Mouse (Mus musculus): ENCODE data around the gene Gprc5b. TPM values are rescaled to one million over a fixed set of nuclear protein-coding genes. Genes with fewer than 3 reads are reported as not detected.

The Gprc5b gene
- polyA plus RNA-seq, 1 experiment from 2014 or later = 3.0 TPM

DNA sequence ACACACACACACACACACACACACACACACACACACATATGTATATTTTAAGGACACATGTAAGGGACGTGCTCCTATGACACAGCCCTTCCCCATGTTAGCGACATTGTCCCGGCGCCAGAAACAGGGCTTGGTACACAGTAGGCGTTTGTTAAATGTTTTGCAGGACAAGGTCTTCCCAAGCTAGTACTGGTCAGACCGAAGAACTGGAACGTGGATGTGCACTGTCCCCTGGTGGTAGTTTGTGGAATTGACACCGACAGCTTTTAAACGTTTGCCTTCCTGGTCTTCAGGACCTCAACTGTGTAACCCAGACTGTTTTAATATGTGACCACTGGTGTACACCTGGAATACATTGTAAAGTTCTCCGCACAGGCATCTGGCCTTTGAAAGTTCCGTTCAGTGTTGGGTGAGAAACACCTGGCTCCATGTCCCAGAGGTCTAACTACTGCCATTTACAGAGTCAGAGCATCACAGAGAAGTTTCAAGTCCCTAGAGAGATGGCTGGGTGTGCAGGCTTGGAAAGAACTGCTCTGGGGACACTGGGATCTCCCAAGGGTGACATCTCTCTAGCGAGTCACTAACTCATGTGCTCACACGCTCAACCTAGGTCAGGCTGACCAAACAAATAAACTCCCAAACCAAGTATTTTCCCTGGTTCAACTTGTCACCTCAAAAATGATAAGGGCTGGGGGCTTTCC lies 1.3 kb upstream of the Gprc5b start:
- 7% methylated on average over 13 of the region's 13 CpGs for WGBS
- Histone ChIP-seq H3K4me3 (peak overlapping the region; percentile 68), H3K4me1 (peaks cover 41% of the 10 kb centered on the region), H3K36me3 (no peaks in the 10 kb centered on the region), H3K27me3 (ENCODE audit: insufficient read depth, poor library complexity, severe bottlenecking) (peaks cover 35% of the 10 kb centered on the region; the same call in 1 of the 2 replicates), H3K9me3 (no peaks in the 10 kb centered on the region), H3K27ac (no peak overlapping the region)
- peak; percentile 86 for DNase-seq (ENCODE audit: low spot score)

DNA sequence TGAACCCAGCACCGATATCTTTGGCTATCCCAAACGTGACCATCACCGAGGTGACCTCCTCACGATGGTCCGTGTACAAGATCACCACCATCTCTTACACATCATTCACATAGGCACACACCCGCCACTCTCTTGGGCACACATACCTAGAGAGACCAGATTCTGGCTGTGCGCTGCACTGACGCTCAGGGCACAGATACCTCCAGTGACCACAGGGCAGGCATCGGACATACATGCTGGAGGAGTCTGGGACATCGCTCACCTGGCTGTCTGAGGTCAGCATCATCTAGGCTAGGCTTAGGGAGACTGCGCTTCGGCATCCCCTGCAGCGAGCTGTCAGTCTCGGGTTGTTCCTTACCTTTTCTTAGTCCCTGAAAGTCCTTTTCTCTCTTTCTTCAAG lies 660 bp upstream of the Gprc5b start:
- 11% methylated on average over 14 of the region's 14 CpGs for WGBS
- Histone ChIP-seq H3K27me3 (ENCODE audit: insufficient read depth, poor library complexity, severe bottlenecking) (peaks cover 35% of the 10 kb centered on the region; the same call in 1 of the 2 replicates), H3K4me1 (peaks cover 41% of the 10 kb centered on the region), H3K4me3 (peak overlapping the region; percentile 68), H3K36me3 (no peaks in the 10 kb centered on the region), H3K27ac (no peak overlapping the region), H3K9me3 (no peaks in the 10 kb centered on the region)
- no peak for DNase-seq (ENCODE audit: low spot score)

DNA sequence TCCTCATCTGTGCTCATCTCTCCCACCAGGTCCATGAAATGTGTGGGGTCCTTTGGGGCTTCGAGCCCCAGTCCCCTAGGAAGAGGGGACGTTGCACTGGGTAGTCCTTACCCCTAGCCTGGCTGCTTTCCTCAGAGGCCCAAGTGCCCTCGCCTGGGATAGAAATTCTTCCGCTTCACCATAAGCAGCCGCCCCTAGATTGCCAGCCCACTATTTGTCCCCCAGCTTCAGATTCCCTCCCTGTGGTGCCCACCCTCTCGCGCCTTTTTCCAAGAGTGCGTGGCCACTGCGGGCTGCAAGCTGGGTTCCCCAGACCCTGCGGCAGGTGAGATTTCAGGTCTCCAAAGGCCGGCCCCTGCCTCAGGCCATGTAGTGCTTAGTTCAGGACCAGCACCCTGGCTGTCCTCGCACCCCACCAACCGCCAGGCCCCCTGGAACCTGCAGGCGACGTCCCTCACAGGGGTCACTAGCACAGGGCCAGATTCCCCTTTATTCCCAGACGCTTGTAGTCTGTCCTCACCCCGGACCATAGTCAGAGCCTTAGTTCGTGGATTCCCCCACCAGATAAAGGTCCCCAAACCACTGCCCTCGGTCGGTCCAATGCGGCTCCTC lies 674 bp downstream of the Gprc5b start:
- Histone ChIP-seq H3K4me3 (peak overlapping the region; percentile 68), H3K27me3 (ENCODE audit: insufficient read depth, poor library complexity, severe bottlenecking) (peaks cover 35% of the 10 kb centered on the region; the same call in 1 of the 2 replicates), H3K4me1 (peaks cover 44% of the 10 kb centered on the region), H3K9me3 (no peaks in the 10 kb centered on the region), H3K36me3 (no peaks in the 10 kb centered on the region), H3K27ac (peak overlapping the region; percentile 86)
- 1% methylated on average over 21 of the region's 21 CpGs for WGBS
- peak; percentile 79 for DNase-seq (ENCODE audit: low spot score)

- Histone ChIP-seq H3K27me3 (ENCODE audit: insufficient read depth, poor library complexity, severe bottlenecking) (peaks cover 35% of the 10 kb centered on the region; the same call in 1 of the 2 replicates), H3K4me3 (peak overlapping the region; percentile 68), H3K9me3 (no peaks in the 10 kb centered on the region), H3K4me1 (peaks cover 46% of the 10 kb centered on the region), H3K36me3 (no peaks in the 10 kb centered on the region), H3K27ac (peak overlapping the region; percentile 86)
- no peak for DNase-seq (ENCODE audit: low spot score)
- 1% methylated on average over 26 of the region's 26 CpGs for WGBS
These were observed 1.3 kb downstream of the Gprc5b start for GRCm38 (mm10) chr7:118993597-118994230.

- DNase-seq (ENCODE audit: low spot score) = no peak
- Histone ChIP-seq H3K27ac (no peak overlapping the region), H3K4me1 (peaks cover 46% of the 10 kb centered on the region), H3K4me3 (no peak overlapping the region), H3K36me3 (no peaks in the 10 kb centered on the region), H3K27me3 (ENCODE audit: insufficient read depth, poor library complexity, severe bottlenecking) (peaks cover 35% of the 10 kb centered on the region; the same call in 1 of the 2 replicates), H3K9me3 (no peaks in the 10 kb centered on the region)
- 33% methylated on average over 13 of the region's 13 CpGs for WGBS
These were observed 2.2 kb downstream of the Gprc5b start for GRCm38 (mm10) chr7:118992623-118993405.

DNA sequence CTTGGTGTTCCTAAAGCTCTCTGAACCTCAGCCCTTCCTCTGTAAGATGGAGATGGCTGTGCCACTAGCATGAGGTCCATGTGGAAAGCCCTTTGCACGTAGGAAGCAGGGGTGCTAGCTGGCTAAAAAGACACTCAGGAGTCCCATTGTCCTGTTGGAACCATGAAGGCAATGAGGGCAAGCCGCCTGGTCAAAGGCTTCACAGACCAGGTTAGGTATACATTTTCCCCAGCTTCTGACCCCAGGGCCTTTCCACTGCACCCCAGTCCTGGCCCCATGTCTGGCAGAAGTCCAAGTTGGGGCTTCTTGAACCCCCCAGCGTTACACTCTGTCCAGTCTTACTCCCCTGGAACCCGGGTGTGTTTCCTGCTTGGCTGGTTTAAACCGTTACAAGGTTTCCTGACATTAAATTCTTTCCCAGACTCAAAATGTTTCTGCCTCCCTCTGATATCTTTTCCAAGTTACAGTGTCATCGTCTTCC lies 2.9 kb downstream of the Gprc5b start:
- Histone ChIP-seq H3K27ac (no peak overlapping the region), H3K4me3 (no peak overlapping the region), H3K27me3 (ENCODE audit: insufficient read depth, poor library complexity, severe bottlenecking) (peaks cover 35% of the 10 kb centered on the region; the same call in 1 of the 2 replicates), H3K36me3 (no peaks in the 10 kb centered on the region), H3K9me3 (no peaks in the 10 kb centered on the region), H3K4me1 (peaks cover 46% of the 10 kb centered on the region)
- no peak for DNase-seq (ENCODE audit: low spot score)
- 65% methylated on average over 6 of the region's 6 CpGs for WGBS

DNA sequence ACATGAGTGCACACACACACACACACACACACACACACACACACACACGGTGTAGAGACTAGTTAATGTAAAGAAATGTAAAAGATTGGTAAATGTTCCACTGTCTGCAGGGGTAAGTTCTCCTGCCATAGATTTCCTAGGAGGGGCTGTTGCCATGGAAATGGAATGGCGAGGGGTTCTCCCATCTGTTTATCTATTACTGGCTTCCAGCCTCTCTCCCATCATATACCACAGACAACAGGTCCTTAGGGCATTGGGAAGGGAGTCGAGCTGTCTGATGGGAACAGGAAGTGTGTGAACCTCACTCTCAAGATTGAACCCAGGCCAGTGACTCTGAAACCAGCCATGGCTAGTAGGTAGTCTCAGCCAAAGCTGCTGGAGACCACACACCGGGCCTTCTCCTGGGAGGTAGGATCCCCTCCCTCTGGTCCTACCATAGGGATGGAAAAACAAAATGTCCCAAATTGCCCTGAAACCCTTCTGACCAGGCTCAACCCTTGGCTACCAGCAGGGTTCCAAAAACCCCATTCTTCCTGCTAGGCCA lies 3.6 kb downstream of the Gprc5b start:
- Histone ChIP-seq H3K4me3 (no peak overlapping the region), H3K9me3 (no peaks in the 10 kb centered on the region), H3K4me1 (peaks cover 46% of the 10 kb centered on the region), H3K27me3 (ENCODE audit: insufficient read depth, poor library complexity, severe bottlenecking) (peaks cover 35% of the 10 kb centered on the region; the same call in 1 of the 2 replicates), H3K36me3 (no peaks in the 10 kb centered on the region), H3K27ac (no peak overlapping the region)
- WGBS = 55% methylated on average over 4 of the region's 4 CpGs
- no peak for DNase-seq (ENCODE audit: low spot score)

GRCm38 (mm10) chr7:118990282-118990681 lies 4.7 kb downstream of the Gprc5b start:
- no peak for DNase-seq (ENCODE audit: low spot score)
- no peak overlapping the region for H3K4me3 ChIP-seq
- H3K27ac ChIP-seq = no peak overlapping the region
- no peaks in the 10 kb centered on the region for H3K36me3 ChIP-seq
- H3K27me3 ChIP-seq (ENCODE audit: insufficient read depth, poor library complexity, severe bottlenecking) = peaks cover 30% of the 10 kb centered on the region; the same call in 1 of the 2 replicates
- peaks cover 38% of the 10 kb centered on the region for H3K4me1 ChIP-seq
- no peaks in the 10 kb centered on the region for H3K9me3 ChIP-seq
- 82% methylated on average over 6 of the region's 6 CpGs for WGBS

- Histone ChIP-seq H3K27me3 (ENCODE audit: insufficient read depth, poor library complexity, severe bottlenecking) (peaks cover 27% of the 10 kb centered on the region; the same call in 1 of the 2 replicates), H3K9me3 (no peaks in the 10 kb centered on the region), H3K36me3 (0 out of 2 replicates have a peak, but pooled peaks cover under 1% of the 10 kb centered on the region), H3K4me1 (peaks cover 32% of the 10 kb centered on the region), H3K27ac (no peak overlapping the region), H3K4me3 (no peak overlapping the region)
- DNase-seq (ENCODE audit: low spot score) = no peak
- 57% methylated on average over 5 of the region's 5 CpGs for whole genome bisulfite sequencing
These were observed 5.6 kb downstream of the Gprc5b start for GRCm38 (mm10) chr7:118989275-118989856.

GRCm38 (mm10) chr7:118986369-118986768 lies 8.6 kb downstream of the Gprc5b start:
- DNase-seq (ENCODE audit: low spot score) = no peak
- Histone ChIP-seq H3K9me3 (no peaks in the 10 kb centered on the region), H3K36me3 (peaks cover 15% of the 10 kb centered on the region; the same call in 1 of the 2 replicates), H3K27ac (no peak overlapping the region), H3K4me1 (peaks cover 5% of the 10 kb centered on the region; the same call in 1 of the 2 replicates), H3K4me3 (no peak overlapping the region), H3K27me3 (ENCODE audit: insufficient read depth, poor library complexity, severe bottlenecking) (peaks cover 4% of the 10 kb centered on the region; the same call in 1 of the 2 replicates)
- WGBS = 71% methylated on average over 4 of the region's 4 CpGs

- DNase-seq (ENCODE audit: low spot score) = no peak
- H3K27ac ChIP-seq = no peak overlapping the region
- WGBS = 71% methylated on average over 4 of the region's 4 CpGs
These were observed 9.2 kb downstream of the Gprc5b start for GRCm38 (mm10) chr7:118985786-118986185.

More at GRCm38 (mm10) chr7:118985786-118986185, 9.2 kb downstream of the Gprc5b start:
- no peaks in the 10 kb centered on the region for H3K9me3 ChIP-seq
- peaks cover 5% of the 10 kb centered on the region; the same call in 1 of the 2 replicates for H3K4me1 ChIP-seq
- peaks cover 15% of the 10 kb centered on the region; the same call in 1 of the 2 replicates for H3K36me3 ChIP-seq
- 0 out of 2 replicates have a peak, but pooled peaks cover 5% of the 10 kb centered on the region for H3K27me3 ChIP-seq (ENCODE audit: insufficient read depth, poor library complexity, severe bottlenecking)
- H3K4me3 ChIP-seq = no peak overlapping the region

All from heart, embryonic 10.5 days (tissue).